Mouse (Mus musculus): ENCODE data around the gene Gm45808. TPM values are rescaled to one million over a fixed set of nuclear protein-coding genes. Genes with fewer than 3 reads are reported as not detected.
A peak's percentile ranks its signal among the peaks of the same experiment; 100 is the strongest.

Gm45808 gene
- polyA plus RNA-seq, 1 experiment from 2014 or later: 0.15 TPM

DNA sequence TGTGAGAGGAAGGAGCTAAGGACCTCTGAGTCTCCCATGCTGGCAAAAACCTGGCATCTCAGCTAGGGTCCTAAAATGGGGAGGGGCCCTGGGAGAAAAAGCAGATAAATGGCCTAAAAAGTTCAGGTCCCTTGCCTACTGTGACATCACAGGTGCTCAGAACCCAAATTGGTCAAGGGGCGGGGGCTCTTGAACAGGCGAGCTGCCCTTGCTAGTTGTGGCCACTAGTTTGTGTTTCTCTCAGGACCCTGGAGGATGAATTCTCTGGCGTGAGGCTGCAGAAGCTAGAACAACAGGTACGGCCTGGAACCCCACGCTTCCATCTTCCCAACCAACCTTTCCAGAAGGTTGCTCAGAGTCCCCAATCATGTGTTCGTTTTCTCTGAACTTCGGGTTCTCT is 27.8 kb upstream of the Gm45808 start:
- Histone ChIP-seq H3K36me3 (replicated peaks; ENCODE audit: insufficient read depth, low read length) (no peaks in the 10 kb centered on the region), H3K9me3 (ENCODE audit: low read length) (no peaks in the 10 kb centered on the region), H3K27ac (ENCODE audit: low read depth) (no peak overlapping the region), H3K4me3 (ENCODE audit: low read depth, low read length) (no peak overlapping the region), H3K4me1 (ENCODE audit: insufficient read depth) (peaks cover 14% of the 10 kb centered on the region), H3K27me3 (ENCODE audit: insufficient read depth, low read length) (no peaks in the 10 kb centered on the region), H3K4me2 (ENCODE audit: low read depth, low read length) (no peak overlapping the region), H3K9ac (replicated peaks) (no peak overlapping the region)
- DNase-seq: no peak
- no peak for ATAC-seq
- WGBS (ENCODE audit: insufficient replicate concordance): 83% methylated on average over 7 of the region's 7 CpGs
- TF ChIP-seq EP300 (IDR thresholded peaks at IDR 0.05; ENCODE audit: low read depth): no peak
- TF ChIP-seq CTCF (IDR thresholded peaks at IDR 0.05; ENCODE audit: low read depth): no peak

DNA sequence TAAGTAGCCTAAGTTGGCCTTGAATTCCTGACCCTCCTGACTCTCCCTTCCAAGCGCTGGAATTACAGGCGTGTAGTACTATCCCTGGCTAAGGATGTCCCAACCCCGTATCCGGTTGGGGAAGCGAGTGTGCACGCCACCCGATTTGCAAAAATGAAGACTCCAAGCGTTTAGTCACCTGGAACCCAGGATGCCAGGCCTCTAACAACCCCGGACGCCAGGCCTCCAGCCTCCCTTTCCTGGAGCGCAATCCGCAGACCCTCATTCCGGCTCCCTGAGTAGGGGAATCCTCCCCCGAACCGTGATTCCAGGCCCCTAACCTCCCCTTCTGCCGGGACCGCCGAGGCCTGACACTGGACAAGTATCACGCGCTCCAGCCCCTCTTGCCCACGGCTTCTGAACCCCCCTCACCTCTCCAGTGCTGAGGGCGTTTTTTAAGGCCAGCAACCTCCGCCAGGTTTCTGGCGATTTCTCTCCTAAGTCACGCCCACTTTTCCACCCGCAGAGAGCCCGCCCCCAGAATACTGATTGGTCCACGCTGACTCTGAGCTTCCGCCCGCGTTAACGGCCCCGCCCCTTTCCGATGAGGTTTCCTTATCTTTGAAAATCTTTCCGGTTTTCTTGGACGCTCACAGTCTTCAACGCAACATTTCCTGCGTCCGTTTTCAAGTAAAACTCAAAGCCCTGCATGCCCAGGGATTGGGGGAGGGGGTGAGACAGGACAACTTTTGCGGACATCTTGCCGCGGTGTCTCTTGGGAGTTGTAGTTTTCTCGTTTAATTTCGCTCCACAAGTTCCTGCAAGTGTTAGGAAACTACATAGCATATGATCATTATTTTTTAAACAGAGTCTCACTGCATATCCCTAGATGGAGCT is 23.5 kb upstream of the Gm45808 start, which contains the start of gene Nucb1:
Gene Nucb1 (minus strand): TSS at position 495 of the 876 bp plus-strand sequence.
- peak within 1 kb of the TSS; percentile 94 for H3K9ac ChIP-seq (replicated peaks)
- peak within 1 kb of the TSS; percentile 95 for H3K4me3 ChIP-seq (ENCODE audit: low read depth, low read length)
- H3K27ac ChIP-seq (ENCODE audit: low read depth): peak within 1 kb of the TSS; percentile 92
- ATAC-seq (peak; percentile 88), DNase-seq (peak; percentile 94)
- under 1% methylated on average over 44 of the region's 44 CpGs for WGBS (ENCODE audit: insufficient replicate concordance)
- peaks cover 26% of the 10 kb centered on the region for H3K4me1 ChIP-seq (ENCODE audit: insufficient read depth)
- no peak; the same call in 1 of the 2 replicates for TF ChIP-seq CTCF (IDR thresholded peaks at IDR 0.05; ENCODE audit: low read depth)
- peak; percentile 63 for TF ChIP-seq EP300 (IDR thresholded peaks at IDR 0.05; ENCODE audit: low read depth)
- H3K9me3 ChIP-seq (ENCODE audit: low read length): no peaks in the 10 kb centered on the region
- no peaks in the 10 kb centered on the region for H3K27me3 ChIP-seq (ENCODE audit: insufficient read depth, low read length)
- peaks cover 17% of the 10 kb centered on the region; the same call in 1 of the 2 replicates for H3K36me3 ChIP-seq (replicated peaks; ENCODE audit: insufficient read depth, low read length)
- H3K4me2 ChIP-seq (ENCODE audit: low read depth, low read length): peak within 1 kb of the TSS; percentile 93

DNA sequence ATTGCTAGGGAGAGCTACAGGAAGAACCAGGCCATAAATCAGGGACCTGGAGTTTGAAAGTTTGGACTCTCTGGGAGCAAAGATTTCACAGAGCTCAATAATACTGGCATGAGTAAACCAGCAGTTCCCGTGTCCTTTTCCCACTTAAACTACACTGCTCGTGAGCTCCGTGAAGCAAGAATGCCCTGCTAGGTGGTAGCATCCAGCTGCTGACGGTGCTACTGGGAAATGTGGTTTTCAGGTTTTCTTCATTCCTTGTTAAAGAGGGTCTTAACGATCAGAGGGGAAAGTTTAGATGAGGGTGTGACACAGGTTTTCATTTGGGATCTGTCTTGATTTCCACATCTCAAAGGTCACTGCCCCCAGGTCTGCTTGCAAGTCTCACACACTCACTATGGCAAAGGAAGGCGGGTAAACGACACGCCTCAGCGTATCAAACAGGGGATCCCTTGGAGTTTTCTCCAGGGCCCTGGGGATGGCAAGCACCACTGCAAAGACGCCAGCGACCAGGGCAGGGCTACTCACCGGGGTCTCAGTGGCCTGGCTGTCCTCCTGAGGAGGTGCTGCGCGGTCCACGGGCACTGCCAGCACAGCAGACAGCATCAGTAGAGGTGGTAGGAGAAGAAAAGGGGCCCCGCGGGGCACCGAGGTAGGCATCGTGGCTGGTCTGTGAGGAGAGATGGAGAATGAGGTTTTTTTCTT is 22.7 kb upstream of the Gm45808 start:
- TF ChIP-seq CTCF (IDR thresholded peaks at IDR 0.05; ENCODE audit: low read depth) (no peak), EP300 (IDR thresholded peaks at IDR 0.05; ENCODE audit: low read depth) (no peak)
- H3K9ac ChIP-seq (replicated peaks): peak overlapping the region; percentile 94
- no peaks in the 10 kb centered on the region for H3K27me3 ChIP-seq (ENCODE audit: insufficient read depth, low read length)
- 11% methylated on average over 19 of the region's 19 CpGs for WGBS (ENCODE audit: insufficient replicate concordance)
- H3K9me3 ChIP-seq (ENCODE audit: low read length): no peaks in the 10 kb centered on the region
- DNase-seq: peak; percentile 37
- 0 out of 2 replicates have a peak, but pooled peaks have one; percentile 12 for ATAC-seq
- peaks cover 17% of the 10 kb centered on the region; the same call in 1 of the 2 replicates for H3K36me3 ChIP-seq (replicated peaks; ENCODE audit: insufficient read depth, low read length)
- peak overlapping the region; percentile 92 for H3K27ac ChIP-seq (ENCODE audit: low read depth)
- peak overlapping the region; percentile 93 for H3K4me2 ChIP-seq (ENCODE audit: low read depth, low read length)
- peaks cover 23% of the 10 kb centered on the region for H3K4me1 ChIP-seq (ENCODE audit: insufficient read depth)
- H3K4me3 ChIP-seq (ENCODE audit: low read depth, low read length): peak overlapping the region; percentile 95

DNA sequence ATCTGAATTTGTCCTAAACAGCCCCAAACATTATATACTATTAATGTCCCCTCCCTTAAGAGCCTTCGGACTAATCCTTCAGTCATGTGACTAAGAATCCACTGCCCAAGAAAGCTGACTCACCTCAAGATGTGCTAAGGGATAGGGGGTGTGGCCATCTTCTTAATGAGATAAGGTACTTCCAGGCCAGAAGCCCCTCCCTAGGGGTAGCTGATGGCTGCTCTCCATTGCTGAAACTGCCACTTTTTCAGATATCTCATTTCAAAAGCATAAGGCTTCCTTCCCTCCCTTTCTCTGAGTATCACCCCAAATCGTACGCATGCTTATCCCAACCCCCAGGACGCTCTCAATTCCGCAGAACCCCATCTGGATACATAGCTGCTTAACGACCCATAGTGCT is 21.9 kb upstream of the Gm45808 start:
- Histone ChIP-seq H3K9ac (replicated peaks) (peak overlapping the region; percentile 94), H3K4me3 (ENCODE audit: low read depth, low read length) (peak overlapping the region; percentile 95), H3K4me2 (ENCODE audit: low read depth, low read length) (peak overlapping the region; percentile 93), H3K9me3 (ENCODE audit: low read length) (no peaks in the 10 kb centered on the region), H3K27me3 (ENCODE audit: insufficient read depth, low read length) (no peaks in the 10 kb centered on the region), H3K36me3 (replicated peaks; ENCODE audit: insufficient read depth, low read length) (peaks cover 20% of the 10 kb centered on the region; the same call in 1 of the 2 replicates), H3K27ac (ENCODE audit: low read depth) (peak overlapping the region; percentile 92), H3K4me1 (ENCODE audit: insufficient read depth) (peaks cover 23% of the 10 kb centered on the region)
- ATAC-seq (peak; percentile 63), DNase-seq (peak; percentile 50)
- WGBS (ENCODE audit: insufficient replicate concordance): 57% methylated on average over 6 of the region's 6 CpGs
- TF ChIP-seq EP300 (IDR thresholded peaks at IDR 0.05; ENCODE audit: low read depth): peak; percentile 88
- no peak for TF ChIP-seq CTCF (IDR thresholded peaks at IDR 0.05; ENCODE audit: low read depth)

DNA sequence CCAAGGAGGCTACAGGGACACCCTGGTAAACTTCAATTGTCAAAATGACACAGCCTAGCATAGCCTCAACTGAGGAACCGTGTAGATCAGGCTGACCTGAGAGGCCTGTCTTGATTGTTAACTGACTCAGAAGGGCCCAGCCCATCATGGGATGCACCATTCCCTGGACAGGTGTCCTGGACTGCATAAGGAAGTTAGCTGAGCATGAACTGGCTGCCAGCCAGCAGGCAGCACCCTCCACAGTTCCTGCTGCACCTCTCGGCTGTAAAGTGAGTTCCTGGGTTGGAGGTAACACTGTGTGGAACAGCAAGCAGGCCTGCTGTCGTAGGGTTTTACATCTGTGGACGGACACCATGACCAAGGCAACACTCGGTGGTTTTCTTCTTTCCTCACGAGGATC is 21.0 kb upstream of the Gm45808 start:
- Histone ChIP-seq H3K4me3 (ENCODE audit: low read depth, low read length) (peak overlapping the region; percentile 95; the same call in 1 of the 2 replicates), H3K27me3 (ENCODE audit: insufficient read depth, low read length) (no peaks in the 10 kb centered on the region), H3K36me3 (replicated peaks; ENCODE audit: insufficient read depth, low read length) (peaks cover 27% of the 10 kb centered on the region; the same call in 1 of the 2 replicates), H3K9ac (replicated peaks) (peak overlapping the region; percentile 57), H3K9me3 (ENCODE audit: low read length) (no peaks in the 10 kb centered on the region), H3K4me2 (ENCODE audit: low read depth, low read length) (peak overlapping the region; percentile 93), H3K27ac (ENCODE audit: low read depth) (no peak overlapping the region), H3K4me1 (ENCODE audit: insufficient read depth) (peaks cover 23% of the 10 kb centered on the region)
- TF ChIP-seq EP300 (IDR thresholded peaks at IDR 0.05; ENCODE audit: low read depth) (no peak), CTCF (IDR thresholded peaks at IDR 0.05; ENCODE audit: low read depth) (no peak)
- ATAC-seq (no peak), DNase-seq (no peak)
- WGBS (ENCODE audit: insufficient replicate concordance): 81% methylated on average over 6 of the region's 6 CpGs

DNA sequence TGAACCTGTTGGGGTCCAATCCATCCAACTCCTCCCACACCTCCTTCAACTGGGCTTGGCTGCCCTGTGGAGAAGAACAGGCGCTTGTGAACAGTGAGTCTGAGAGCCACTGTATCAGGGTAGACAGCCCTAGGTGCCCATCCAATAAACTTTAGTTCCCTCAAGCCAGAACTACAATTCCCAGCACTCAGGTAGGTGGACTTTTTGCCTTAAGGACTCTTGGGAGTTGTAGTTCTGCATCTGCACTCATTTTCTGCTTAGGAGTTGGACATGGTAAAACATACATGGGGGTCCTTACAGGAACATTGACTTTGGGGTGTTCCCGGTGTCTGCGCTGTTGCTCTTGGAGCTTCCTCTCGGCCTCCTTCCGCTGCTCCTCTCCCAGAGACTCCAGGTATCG is 11.8 kb upstream of the Gm45808 start:
- DNase-seq (no peak), ATAC-seq (no peak)
- no peak overlapping the region for H3K9ac ChIP-seq (replicated peaks)
- H3K36me3 ChIP-seq (replicated peaks; ENCODE audit: insufficient read depth, low read length): peaks cover 91% of the 10 kb centered on the region
- no peaks in the 10 kb centered on the region for H3K4me1 ChIP-seq (ENCODE audit: insufficient read depth)
- 96% methylated on average over 6 of the region's 6 CpGs for WGBS (ENCODE audit: insufficient replicate concordance)
- H3K27ac ChIP-seq (ENCODE audit: low read depth): no peak overlapping the region
- H3K4me3 ChIP-seq (ENCODE audit: low read depth, low read length): no peak overlapping the region
- no peak for TF ChIP-seq EP300 (IDR thresholded peaks at IDR 0.05; ENCODE audit: low read depth)
- no peak for TF ChIP-seq CTCF (IDR thresholded peaks at IDR 0.05; ENCODE audit: low read depth)
- H3K4me2 ChIP-seq (ENCODE audit: low read depth, low read length): no peak overlapping the region
- no peaks in the 10 kb centered on the region for H3K27me3 ChIP-seq (ENCODE audit: insufficient read depth, low read length)
- no peaks in the 10 kb centered on the region for H3K9me3 ChIP-seq (ENCODE audit: low read length)

Data from liver, postnatal 0 days (tissue).